Mouse (Mus musculus) liver, embryonic 14.5 days (tissue): ENCODE results near the gene Rbm45.

Source experiments
- CTCF ChIP-seq: IDR thresholded peaks from 2 replicates; pipeline ENCODE4 v1.5.1; 2016; ENCODE audit warnings: antibody characterized with exemption, low read depth, control low read depth
- EP300 ChIP-seq: IDR thresholded peaks from 2 replicates; pipeline ENCODE4 v1.6.1; 2016; ENCODE audit warnings: antibody characterized with exemption, low read depth

GRCm38 (mm10) chr2:76409526-76409925 is 39.7 kb downstream of the Rbm45 start:
- no peak for TF ChIP-seq EP300
- TF ChIP-seq CTCF, result no peak
